Mouse (Mus musculus): Measurements from ENCODE around the gene Atp11c. TPM values are rescaled to one million over a fixed set of nuclear protein-coding genes. Genes with fewer than 3 reads are reported as not detected.

Atp11c gene
- polyA plus RNA-seq, 1 experiment from 2014 or later = 16.0 TPM

DNA sequence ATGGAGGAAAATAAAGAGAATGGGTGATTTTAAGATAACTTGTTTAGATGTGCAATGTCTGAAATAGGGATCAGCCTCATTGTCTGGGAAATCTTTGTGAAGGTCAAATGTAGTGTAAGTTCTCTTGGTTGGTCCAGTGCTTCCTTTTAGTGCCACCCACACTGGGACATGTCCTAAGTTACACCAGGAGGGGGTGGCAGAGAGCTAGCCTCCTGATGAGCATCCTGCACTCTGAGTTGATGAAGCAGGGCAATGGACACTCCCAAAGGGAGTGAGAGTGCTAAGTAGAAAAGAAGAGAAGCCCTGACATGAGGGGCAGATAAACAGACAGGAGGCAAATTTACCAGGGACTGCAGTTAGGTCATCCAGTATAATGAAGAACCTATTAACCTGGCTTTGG lies 88.5 kb downstream of the Atp11c start:
- Histone ChIP-seq H3K9ac (no peak overlapping the region), H3K4me3 (no peak overlapping the region), H3K4me1 (no peaks in the 10 kb centered on the region), H3K36me3 (no peaks in the 10 kb centered on the region), H3K27me3 (replicated peaks) (no peaks in the 10 kb centered on the region), H3K27ac (no peak overlapping the region), H3K4me2 (replicated peaks) (no peak overlapping the region), H3K9me3 (no peaks in the 10 kb centered on the region)
- ATAC-seq (ENCODE audit: low FRiP score, low read depth) = peak; percentile 63; the same call in 1 of the 2 replicates

GRCm38 (mm10) chrX:60497750-60498149 lies 94.7 kb downstream of the Atp11c start:
- Histone ChIP-seq H3K4me2 (replicated peaks) (no peak overlapping the region), H3K9ac (no peak overlapping the region), H3K27me3 (replicated peaks) (no peaks in the 10 kb centered on the region), H3K4me1 (no peaks in the 10 kb centered on the region), H3K9me3 (no peaks in the 10 kb centered on the region), H3K4me3 (no peak overlapping the region), H3K36me3 (no peaks in the 10 kb centered on the region), H3K27ac (no peak overlapping the region)
- 34% methylated on average over 1 of the region's 1 CpGs for WGBS
- ATAC-seq (ENCODE audit: low FRiP score, low read depth) = no peak

DNA sequence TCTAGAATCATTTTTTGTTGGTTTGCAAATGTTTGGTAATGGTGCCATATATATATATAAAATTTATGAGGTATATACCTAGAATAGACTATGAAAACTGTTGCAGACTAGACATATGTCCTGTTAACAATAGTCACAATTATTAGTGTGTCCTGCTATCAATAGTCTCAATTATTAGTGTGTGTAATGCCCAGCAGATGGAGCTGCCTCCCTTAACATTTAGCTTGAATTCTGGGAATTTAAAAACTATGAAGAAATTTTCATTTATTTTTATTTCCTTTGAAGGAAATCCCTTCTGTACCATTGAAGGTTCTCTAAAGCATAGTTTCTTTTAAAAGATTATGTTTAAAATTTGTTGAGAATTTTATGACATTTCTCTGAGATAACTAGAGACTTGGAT lies 97.2 kb downstream of the Atp11c start:
- no peak overlapping the region for H3K4me2 ChIP-seq (replicated peaks)
- H3K9me3 ChIP-seq = no peaks in the 10 kb centered on the region
- no peak for ATAC-seq (ENCODE audit: low FRiP score, low read depth)

DNA sequence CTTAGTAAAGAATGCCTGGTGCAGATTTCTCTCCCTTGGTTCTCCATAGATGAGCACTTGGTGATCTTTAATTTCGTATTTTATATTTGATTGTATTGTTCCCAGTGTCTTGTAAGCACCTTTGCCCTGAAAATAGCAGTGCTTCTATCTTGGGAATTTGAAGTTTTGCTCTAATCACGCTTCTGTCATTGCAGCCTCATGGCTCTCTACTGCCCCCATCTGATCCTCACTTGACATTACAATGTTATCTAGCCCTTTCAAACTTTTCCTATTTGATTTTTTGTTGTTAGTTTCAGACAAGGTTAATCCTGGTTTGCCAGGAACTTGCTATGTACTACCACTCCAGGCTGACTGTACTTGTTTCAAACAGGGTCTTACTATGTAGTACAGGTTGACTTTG lies 128.7 kb downstream of the Atp11c start:
- 24% methylated on average over 2 of the region's 2 CpGs for WGBS
- H3K36me3 ChIP-seq = no peaks in the 10 kb centered on the region
- no peak overlapping the region for H3K4me2 ChIP-seq (replicated peaks)
- no peaks in the 10 kb centered on the region for H3K27me3 ChIP-seq (replicated peaks)
- H3K27ac ChIP-seq = no peak overlapping the region
- no peak for ATAC-seq (ENCODE audit: low FRiP score, low read depth)
- H3K9ac ChIP-seq = no peak overlapping the region
- H3K4me3 ChIP-seq = no peak overlapping the region
- H3K4me1 ChIP-seq = no peaks in the 10 kb centered on the region
- no peaks in the 10 kb centered on the region for H3K9me3 ChIP-seq

More for the DNA sequence above, 97.2 kb downstream of the Atp11c start:
- Histone ChIP-seq H3K4me3 (no peak overlapping the region), H3K36me3 (no peaks in the 10 kb centered on the region), H3K4me1 (no peaks in the 10 kb centered on the region), H3K27ac (no peak overlapping the region), H3K27me3 (replicated peaks) (no peaks in the 10 kb centered on the region), H3K9ac (no peak overlapping the region)

- Histone ChIP-seq H3K4me2 (replicated peaks) (no peak overlapping the region), H3K36me3 (no peaks in the 10 kb centered on the region), H3K4me1 (no peaks in the 10 kb centered on the region), H3K9me3 (no peaks in the 10 kb centered on the region), H3K27me3 (replicated peaks) (no peaks in the 10 kb centered on the region), H3K27ac (no peak overlapping the region), H3K9ac (no peak overlapping the region), H3K4me3 (no peak overlapping the region)
- ATAC-seq (ENCODE audit: low FRiP score, low read depth) = no peak
- WGBS = 71% methylated on average over 4 of the region's 4 CpGs
Measured at GRCm38 (mm10) chrX:60414563-60415111, 177.9 kb downstream of the Atp11c start.

DNA sequence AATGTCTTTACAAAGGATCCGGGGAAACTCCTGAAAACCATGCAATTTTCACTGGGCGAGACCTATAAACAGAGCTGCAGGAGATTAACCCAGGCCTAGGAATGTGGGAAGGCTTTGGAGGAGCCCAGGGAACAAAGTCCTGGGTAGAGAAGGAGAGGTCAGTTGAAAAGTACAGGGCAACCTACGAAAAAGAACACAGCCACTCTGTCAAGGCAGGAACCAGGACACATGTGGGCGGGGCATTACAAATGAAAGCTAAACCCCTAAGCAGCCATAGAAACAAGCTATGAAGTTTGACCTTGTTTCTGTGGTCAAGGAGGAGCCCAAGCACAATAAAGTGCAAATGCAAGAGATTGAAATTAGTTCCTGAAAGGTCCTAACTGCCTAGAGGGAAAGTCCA lies 186.8 kb downstream of the Atp11c start:
- 60% methylated on average over 4 of the region's 4 CpGs for WGBS
- no peaks in the 10 kb centered on the region for H3K36me3 ChIP-seq
- no peak overlapping the region for H3K4me3 ChIP-seq
- H3K9me3 ChIP-seq = no peaks in the 10 kb centered on the region
- H3K27me3 ChIP-seq (replicated peaks) = no peaks in the 10 kb centered on the region
- H3K4me2 ChIP-seq (replicated peaks) = no peak overlapping the region
- no peak overlapping the region for H3K27ac ChIP-seq
- no peak for ATAC-seq (ENCODE audit: low FRiP score, low read depth)
- no peaks in the 10 kb centered on the region for H3K4me1 ChIP-seq
- H3K9ac ChIP-seq = no peak overlapping the region

- Histone ChIP-seq H3K27me3 (replicated peaks) (no peaks in the 10 kb centered on the region), H3K27ac (peak overlapping the region; percentile 90), H3K4me3 (peak overlapping the region; percentile 60), H3K9ac (peak overlapping the region; percentile 85), H3K4me1 (no peaks in the 10 kb centered on the region), H3K4me2 (replicated peaks) (peak overlapping the region; percentile 45), H3K9me3 (no peaks in the 10 kb centered on the region), H3K36me3 (no peaks in the 10 kb centered on the region)
- ATAC-seq (ENCODE audit: low FRiP score, low read depth) = peak; percentile 97
- 20% methylated on average over 17 of the region's 17 CpGs for WGBS
Measured at GRCm38 (mm10) chrX:60404668-60405044, 187.8 kb downstream of the Atp11c start.

GRCm38 (mm10) chrX:60403764-60404667 lies 188.5 kb downstream of the Atp11c start:
- Histone ChIP-seq H3K27me3 (replicated peaks) (no peaks in the 10 kb centered on the region), H3K36me3 (no peaks in the 10 kb centered on the region), H3K4me3 (peak overlapping the region; percentile 60), H3K9ac (peak overlapping the region; percentile 85), H3K27ac (peak overlapping the region; percentile 90), H3K9me3 (no peaks in the 10 kb centered on the region), H3K4me1 (no peaks in the 10 kb centered on the region), H3K4me2 (replicated peaks) (peak overlapping the region; percentile 65)
- peak; percentile 82 for ATAC-seq (ENCODE audit: low FRiP score, low read depth)
- 17% methylated on average over 77 of the region's 126 CpGs for WGBS

DNA sequence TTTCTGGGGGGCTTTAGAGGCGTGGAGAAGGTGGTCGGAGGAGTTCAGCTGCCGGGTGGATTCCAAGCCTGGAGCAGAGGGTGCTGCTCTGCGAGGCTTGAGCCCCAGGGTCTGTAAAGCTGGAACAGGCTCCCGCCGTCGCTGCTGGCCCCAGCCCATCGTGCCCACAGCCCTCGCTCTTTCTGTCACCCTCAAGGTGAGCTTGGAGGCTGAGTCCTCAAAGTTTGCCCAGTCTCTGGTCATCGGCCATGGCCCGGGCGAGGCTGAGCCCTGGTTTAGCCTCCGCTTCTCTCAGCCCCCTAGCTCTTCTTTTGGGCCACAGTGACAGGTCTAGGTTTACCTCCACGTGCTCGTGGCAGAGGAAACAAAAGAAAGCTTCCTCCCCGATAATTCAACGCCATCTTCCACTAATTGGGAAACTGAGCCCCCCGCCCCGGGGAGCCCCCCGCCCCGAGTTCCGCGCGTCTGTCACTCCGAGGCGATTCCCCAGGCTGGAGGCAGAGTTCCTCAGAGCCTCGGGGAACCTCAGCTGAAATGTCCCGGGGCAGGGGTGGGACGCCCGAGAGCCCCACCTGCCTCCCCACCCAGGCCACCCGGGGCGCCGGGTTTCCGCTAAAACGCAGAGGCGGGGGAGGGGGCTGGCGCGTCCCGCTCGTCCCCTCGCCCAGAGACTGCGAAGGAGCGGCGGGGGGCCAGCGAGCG lies 189.3 kb downstream of the Atp11c start:
- Histone ChIP-seq H3K27ac (no peak overlapping the region), H3K4me2 (replicated peaks) (peak overlapping the region; percentile 65), H3K9me3 (no peaks in the 10 kb centered on the region), H3K4me1 (no peaks in the 10 kb centered on the region), H3K9ac (peak overlapping the region; percentile 71), H3K4me3 (peak overlapping the region; percentile 60), H3K27me3 (replicated peaks) (no peaks in the 10 kb centered on the region), H3K36me3 (no peaks in the 10 kb centered on the region)
- WGBS = 19% methylated on average over 46 of the region's 46 CpGs
- ATAC-seq (ENCODE audit: low FRiP score, low read depth) = peak; percentile 14

GRCm38 (mm10) chrX:60394292-60394691 lies 198.2 kb downstream of the Atp11c start:
- Histone ChIP-seq H3K4me3 (no peak overlapping the region), H3K4me2 (replicated peaks) (no peak overlapping the region), H3K9ac (no peak overlapping the region), H3K4me1 (no peaks in the 10 kb centered on the region), H3K36me3 (no peaks in the 10 kb centered on the region), H3K9me3 (no peaks in the 10 kb centered on the region), H3K27ac (no peak overlapping the region), H3K27me3 (replicated peaks) (no peaks in the 10 kb centered on the region)
- ATAC-seq (ENCODE audit: low FRiP score, low read depth) = no peak
- 71% methylated on average over 4 of the region's 4 CpGs for WGBS

- Histone ChIP-seq H3K36me3 (no peaks in the 10 kb centered on the region), H3K4me3 (no peak overlapping the region), H3K27me3 (replicated peaks) (no peaks in the 10 kb centered on the region), H3K4me2 (replicated peaks) (no peak overlapping the region), H3K27ac (no peak overlapping the region), H3K9ac (no peak overlapping the region), H3K9me3 (no peaks in the 10 kb centered on the region), H3K4me1 (no peaks in the 10 kb centered on the region)
- no peak for ATAC-seq (ENCODE audit: low FRiP score, low read depth)
- WGBS = 92% methylated on average over 1 of the region's 1 CpGs
Measured at GRCm38 (mm10) chrX:60386852-60387251, 205.6 kb downstream of the Atp11c start.

- 84% methylated on average over 2 of the region's 2 CpGs for WGBS
- H3K4me3 ChIP-seq = no peak overlapping the region
- H3K36me3 ChIP-seq = no peaks in the 10 kb centered on the region
- no peak overlapping the region for H3K27ac ChIP-seq
- no peaks in the 10 kb centered on the region for H3K9me3 ChIP-seq
- no peak overlapping the region for H3K4me2 ChIP-seq (replicated peaks)
- no peak for ATAC-seq (ENCODE audit: low FRiP score, low read depth)
- H3K27me3 ChIP-seq (replicated peaks) = no peaks in the 10 kb centered on the region
- H3K4me1 ChIP-seq = no peaks in the 10 kb centered on the region
- H3K9ac ChIP-seq = no peak overlapping the region
Measured at GRCm38 (mm10) chrX:60381711-60382110, 210.8 kb downstream of the Atp11c start.
